Mouse (Mus musculus) limb, embryonic 15.5 days (tissue): ENCODE data around the gene Odf4. TPM values are rescaled to one million over a fixed set of nuclear protein-coding genes. Genes with fewer than 3 reads are reported as not detected.
"Not testable (repeated sequence)": the region's sequence is repeated elsewhere in the genome, so short reads cannot be mapped to it uniquely, and the experiment has no call there.

Experiments
- ATAC-seq: fragments of 200-750 bp; cut with Nextera tagmentation; 2 replicates; pipeline ENCODE4 v1.8.0; 2017; ENCODE audit warnings: low read depth, moderate TSS enrichment; ENCODE audit not compliant: insufficient number of reproducible peaks, low FRiP score, low TSS enrichment
- H3K27ac ChIP-seq: fragments of 300-500 bp; sonication (generic); 2 replicates; pipeline ENCODE4 v1.5.1; 2015; ENCODE audit warnings: moderate library complexity, mild to moderate bottlenecking, inconsistent platforms
- H3K27me3 ChIP-seq: fragments of 300-500 bp; sonication (generic); 2 replicates; pipeline ENCODE4 v1.6.1; 2015; ENCODE audit warnings: inconsistent platforms
- H3K36me3 ChIP-seq: fragments of 300-500 bp; sonication (generic); 2 replicates; pipeline ENCODE4 v1.6.1; 2015; ENCODE audit warnings: inconsistent platforms
- H3K4me1 ChIP-seq: fragments of 300-500 bp; sonication (generic); 2 replicates; pipeline ENCODE4 v1.6.1; 2015; ENCODE audit warnings: inconsistent platforms
- H3K4me2 ChIP-seq: fragments of 300-500 bp; sonication (generic); 2 replicates; pipeline ENCODE4 v1.6.1; 2015; ENCODE audit warnings: mild to moderate bottlenecking, inconsistent platforms
- H3K4me3 ChIP-seq: fragments of 300-500 bp; sonication (generic); 2 replicates; pipeline ENCODE4 v1.5.1; 2015; ENCODE audit warnings: mild to moderate bottlenecking, inconsistent platforms
- H3K9ac ChIP-seq: fragments of 300-500 bp; sonication (generic); 2 replicates; pipeline ENCODE4 v1.6.1; 2015; ENCODE audit warnings: inconsistent platforms
- H3K9me3 ChIP-seq: fragments of 300-500 bp; sonication (generic); 2 replicates; pipeline ENCODE4 v1.6.1; 2016; ENCODE audit warnings: inconsistent platforms
- WGBS: fragments of 180-500 bp; shearing (Covaris S2); methylation state at CpG from one replicate; pipeline ENCODE4 v1.1.7; 2015; 5-methylcytosine and 5-hydroxymethylcytosine counted together
- polyA plus RNA-seq: library from polyadenylated mRNA; unstranded; fragments of >200 nt; fragmentation: Nextera tagmentation; extraction: Ambion mirVana; gene quantifications from 2 replicates; pipeline ENCODE4 v1.2.1, GENCODE M21; 2015

The Odf4 gene
- not detected in 2 replicates for polyA plus RNA-seq

- 72% methylated on average over 3 of the region's 3 CpGs for WGBS
These were observed at the start of gene Odf4 for GRCm38 (mm10) chr11:68926981-68927380. Odf4 (minus strand) TSS chr11:68927081.

GRCm38 (mm10) chr11:68975601-68976000, 48.7 kb upstream of the Odf4 start:
- H3K36me3 ChIP-seq: no peaks in the 10 kb centered on the region
- H3K4me3 ChIP-seq: no peak overlapping the region
- H3K27me3 ChIP-seq: no peaks in the 10 kb centered on the region
- WGBS: 93% methylated on average over 1 of the region's 1 CpGs
- no peak overlapping the region for H3K27ac ChIP-seq
- no peak for ATAC-seq
- no peak overlapping the region for H3K4me2 ChIP-seq
- H3K4me1 ChIP-seq: peaks cover 13% of the 10 kb centered on the region
- H3K9ac ChIP-seq: no peak overlapping the region
- H3K9me3 ChIP-seq: no peaks in the 10 kb centered on the region

More at GRCm38 (mm10) chr11:68926981-68927380, at the start of gene Odf4:
- Histone ChIP-seq H3K36me3 (no peaks in the 10 kb centered on the region), H3K4me2 (no peak within 1 kb of the TSS), H3K27ac (no peak within 1 kb of the TSS), H3K4me3 (no peak within 1 kb of the TSS), H3K9ac (no peak within 1 kb of the TSS), H3K4me1 (peaks cover 3% of the 10 kb centered on the region; the same call in 1 of the 2 replicates), H3K9me3 (no peaks in the 10 kb centered on the region), H3K27me3 (no peaks in the 10 kb centered on the region)
- ATAC-seq: no peak

GRCm38 (mm10) chr11:68975085-68975484, 48.2 kb upstream of the Odf4 start, which contains the start of gene Rangrf:
Rangrf (minus strand) TSS chr11:68975185.
- peak within 1 kb of the TSS; percentile 47 for H3K4me3 ChIP-seq
- no peak within 1 kb of the TSS for H3K27ac ChIP-seq
- H3K9me3 ChIP-seq: no peaks in the 10 kb centered on the region
- WGBS: 80% methylated on average over 7 of the region's 7 CpGs
- H3K4me1 ChIP-seq: peaks cover 12% of the 10 kb centered on the region
- H3K36me3 ChIP-seq: no peaks in the 10 kb centered on the region
- H3K4me2 ChIP-seq: peak within 1 kb of the TSS; percentile 75
- H3K9ac ChIP-seq: no peak within 1 kb of the TSS
- ATAC-seq: no peak
- no peaks in the 10 kb centered on the region for H3K27me3 ChIP-seq

GRCm38 (mm10) chr11:68974059-68974450, 47.2 kb upstream of the Odf4 start:
- Histone ChIP-seq H3K9ac (no peak overlapping the region), H3K9me3 (no peaks in the 10 kb centered on the region), H3K4me2 (peak overlapping the region; percentile 75), H3K4me1 (peaks cover 12% of the 10 kb centered on the region), H3K4me3 (peak overlapping the region; percentile 47), H3K27me3 (no peaks in the 10 kb centered on the region), H3K36me3 (no peaks in the 10 kb centered on the region), H3K27ac (no peak overlapping the region)
- no peak for ATAC-seq
- WGBS: 38% methylated on average over 6 of the region's 6 CpGs

GRCm38 (mm10) chr11:68973250-68974058, 46.6 kb upstream of the Odf4 start:
- WGBS: under 1% methylated on average over 38 of the region's 38 CpGs
- H3K9me3 ChIP-seq, H3K27ac ChIP-seq, H3K36me3 ChIP-seq, H3K9ac ChIP-seq, H3K27me3 ChIP-seq: not testable (repeated sequence)
- peak overlapping the region; percentile 75 for H3K4me2 ChIP-seq
- peaks cover 15% of the 10 kb centered on the region for H3K4me1 ChIP-seq
- peak overlapping the region; percentile 47 for H3K4me3 ChIP-seq
- ATAC-seq: peak; percentile 84

- no peak for ATAC-seq
- Histone ChIP-seq H3K27me3 (no peaks in the 10 kb centered on the region), H3K4me3 (no peak overlapping the region), H3K27ac (no peak overlapping the region), H3K4me1 (peaks cover 24% of the 10 kb centered on the region), H3K36me3 (no peaks in the 10 kb centered on the region), H3K4me2 (no peak overlapping the region), H3K9me3 (no peaks in the 10 kb centered on the region), H3K9ac (no peak overlapping the region)
- 70% methylated on average over 4 of the region's 4 CpGs for WGBS
These were observed 43.4 kb upstream of the Odf4 start for GRCm38 (mm10) chr11:68970232-68970631.

GRCm38 (mm10) chr11:68968752-68969151, 41.9 kb upstream of the Odf4 start:
- 87% methylated on average over 11 of the region's 11 CpGs for whole genome bisulfite sequencing
- H3K27me3 ChIP-seq: no peaks in the 10 kb centered on the region
- no peaks in the 10 kb centered on the region for H3K36me3 ChIP-seq
- no peak overlapping the region for H3K27ac ChIP-seq
- no peak for ATAC-seq
- H3K4me3 ChIP-seq: peak overlapping the region; percentile 60
- H3K9ac ChIP-seq: peak overlapping the region; percentile 43; the same call in 1 of the 2 replicates
- peak overlapping the region; percentile 94; the same call in 1 of the 2 replicates for H3K4me2 ChIP-seq
- H3K4me1 ChIP-seq: peaks cover 20% of the 10 kb centered on the region
- no peaks in the 10 kb centered on the region for H3K9me3 ChIP-seq

- WGBS: under 1% methylated on average over 50 of the region's 50 CpGs
- H3K27me3 ChIP-seq: no peaks in the 10 kb centered on the region
- peak within 1 kb of the TSS; percentile 94 for H3K4me2 ChIP-seq
- H3K4me1 ChIP-seq: peaks cover 13% of the 10 kb centered on the region
- H3K9ac ChIP-seq: peak within 1 kb of the TSS; percentile 43
- no peak within 1 kb of the TSS for H3K27ac ChIP-seq
- H3K4me3 ChIP-seq: peak within 1 kb of the TSS; percentile 60
- H3K36me3 ChIP-seq: no peaks in the 10 kb centered on the region
- ATAC-seq: peak; percentile 83
- H3K9me3 ChIP-seq: no peaks in the 10 kb centered on the region
These were observed 40.7 kb upstream of the Odf4 start, which contains the start of gene Slc25a35 for GRCm38 (mm10) chr11:68967337-68968282. Slc25a35 (plus strand) TSS chr11:68968131.

- Histone ChIP-seq H3K9ac (no peak overlapping the region), H3K4me3 (no peak overlapping the region), H3K27me3 (no peaks in the 10 kb centered on the region), H3K27ac (no peak overlapping the region), H3K36me3 (no peaks in the 10 kb centered on the region), H3K4me1 (peaks cover 12% of the 10 kb centered on the region), H3K4me2 (no peak overlapping the region), H3K9me3 (no peaks in the 10 kb centered on the region)
- WGBS: 41% methylated on average over 1 of the region's 1 CpGs
- ATAC-seq: no peak
These were observed 39.7 kb upstream of the Odf4 start for GRCm38 (mm10) chr11:68966554-68966953.

GRCm38 (mm10) chr11:68965845-68966244, 39.0 kb upstream of the Odf4 start:
- WGBS: 37% methylated on average over 3 of the region's 3 CpGs
- Histone ChIP-seq H3K9ac (no peak overlapping the region), H3K27ac (no peak overlapping the region), H3K27me3 (no peaks in the 10 kb centered on the region), H3K4me3 (no peak overlapping the region), H3K36me3 (no peaks in the 10 kb centered on the region), H3K9me3 (no peaks in the 10 kb centered on the region), H3K4me1 (peaks cover 12% of the 10 kb centered on the region), H3K4me2 (no peak overlapping the region)
- ATAC-seq: no peak

GRCm38 (mm10) chr11:68965050-68965449, 38.2 kb upstream of the Odf4 start:
- ATAC-seq: no peak
- no peak overlapping the region for H3K4me3 ChIP-seq
- H3K36me3 ChIP-seq: no peaks in the 10 kb centered on the region
- H3K4me2 ChIP-seq: no peak overlapping the region
- no peaks in the 10 kb centered on the region for H3K27me3 ChIP-seq
- H3K9ac ChIP-seq: no peak overlapping the region
- H3K9me3 ChIP-seq: no peaks in the 10 kb centered on the region
- no peak overlapping the region for H3K27ac ChIP-seq
- peaks cover 12% of the 10 kb centered on the region for H3K4me1 ChIP-seq
